Mouse (Mus musculus) monocyte, adult 2 months (primary cell): ENCODE results near the gene Dicer1.

Source experiments
- DNase-seq, 2 experiments: peaks; one replicate each; pipeline ENCODE4 v3.0.0; 2022; ENCODE audit warnings: low spot score in 2 of 2, low read depth in 1 of 2

Dicer1 gene

GRCm38 (mm10) chr12:104678462-104678861 lies 73.3 kb downstream of the Dicer1 start:
- no peak for DNase-seq

- no peak for DNase-seq
Measured at GRCm38 (mm10) chr12:104677371-104677924, 74.3 kb downstream of the Dicer1 start.

GRCm38 (mm10) chr12:104676535-104677370 lies 75.0 kb downstream of the Dicer1 start:
- no peak for DNase-seq

GRCm38 (mm10) chr12:104672976-104673375 lies 78.8 kb downstream of the Dicer1 start:
- DNase-seq = no peak

GRCm38 (mm10) chr12:104672406-104672805 lies 79.3 kb downstream of the Dicer1 start:
- DNase-seq = no peak

GRCm38 (mm10) chr12:104667846-104668245 lies 83.9 kb downstream of the Dicer1 start:
- DNase-seq = no peak

GRCm38 (mm10) chr12:104665951-104666350 lies 85.8 kb downstream of the Dicer1 start:
- no peak for DNase-seq

- DNase-seq = no peak
Measured at GRCm38 (mm10) chr12:104665521-104665920, 86.2 kb downstream of the Dicer1 start.

- DNase-seq = no peak
Measured at GRCm38 (mm10) chr12:104656146-104656545, 95.6 kb downstream of the Dicer1 start.

GRCm38 (mm10) chr12:104655006-104655405 lies 96.7 kb downstream of the Dicer1 start:
- no peak for DNase-seq

- no peak for DNase-seq
Measured at GRCm38 (mm10) chr12:104652021-104652420, 99.7 kb downstream of the Dicer1 start.

GRCm38 (mm10) chr12:104651269-104651668 lies 100.5 kb downstream of the Dicer1 start:
- DNase-seq = no peak

GRCm38 (mm10) chr12:104650510-104651260 lies 101.1 kb downstream of the Dicer1 start:
- DNase-seq = no peak

- no peak for DNase-seq
Measured at GRCm38 (mm10) chr12:104648366-104648765, 103.4 kb downstream of the Dicer1 start.

- no peak for DNase-seq
Measured at GRCm38 (mm10) chr12:104642337-104642736, 109.4 kb downstream of the Dicer1 start.

- DNase-seq = no peak
Measured at GRCm38 (mm10) chr12:104640934-104641333, 110.8 kb downstream of the Dicer1 start.

GRCm38 (mm10) chr12:104638156-104638555 lies 113.6 kb downstream of the Dicer1 start:
- DNase-seq = no peak
